Mouse (Mus musculus): ENCODE measurements at regions not wholly inside any gene's neighbourhood (a gene's known extent, or its start where the extent isn't known, plus 50 kb on each side); places are given as distances from the start of the nearest gene placed in this dataset.
A peak's percentile ranks its signal among the peaks of the same experiment; 100 is the strongest.

GRCm38 (mm10) chr17:47317651-47318050 is 51.0 kb upstream of the Mrps10 start:
- DNase-seq (ENCODE audit: low read depth), result no peak

DNA sequence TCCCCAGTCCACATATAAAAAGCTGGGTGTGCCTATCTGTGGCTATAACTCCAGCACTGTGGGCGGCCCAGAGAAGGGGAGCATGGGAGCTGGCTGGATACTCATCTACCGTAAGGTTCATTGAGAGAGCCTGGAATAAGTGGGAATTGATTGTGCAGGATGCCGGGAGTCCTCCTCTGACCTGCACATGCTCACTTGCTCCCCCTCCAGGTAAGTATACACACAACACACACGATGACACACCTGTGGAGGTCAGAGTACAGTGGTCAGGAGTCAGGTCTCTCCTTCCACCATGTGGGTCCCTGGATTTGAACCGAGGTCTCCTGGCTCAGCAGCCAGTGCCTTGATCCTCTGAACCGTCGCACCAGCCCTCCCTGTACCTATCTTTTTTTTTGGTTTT is 55.5 kb upstream of the Mrps10 start:
- peak; percentile 16 for DNase-seq (ENCODE audit: low read depth)

DNA sequence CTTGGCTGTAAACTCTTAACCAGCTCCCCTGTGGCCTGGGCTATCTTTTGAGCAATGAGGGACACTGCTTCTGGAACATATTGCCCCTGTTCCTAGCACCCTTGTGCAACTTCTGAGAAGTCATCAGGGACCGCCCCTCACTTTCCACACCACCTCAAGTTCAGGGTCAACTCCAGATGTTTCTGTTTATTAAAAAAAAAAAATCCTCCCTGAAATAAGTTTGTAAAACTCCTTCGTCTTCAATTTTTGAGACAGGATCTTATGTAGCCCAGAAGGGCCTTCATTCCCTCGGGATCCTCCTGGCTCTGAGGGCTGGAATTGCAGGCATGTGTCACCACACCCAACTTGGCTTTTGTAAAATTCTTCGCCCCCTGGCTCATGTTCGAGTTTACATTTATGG is 57.4 kb upstream of the Mrps10 start:
- no peak for DNase-seq (ENCODE audit: low read depth)

GRCm38 (mm10) chr17:47306027-47306761 is 62.5 kb upstream of the Mrps10 start:
- no peak for DNase-seq (ENCODE audit: low read depth)

- no peak for DNase-seq (ENCODE audit: low read depth)
Observed at GRCm38 (mm10) chr17:47304463-47305199, 64.1 kb upstream of the Mrps10 start.

DNA sequence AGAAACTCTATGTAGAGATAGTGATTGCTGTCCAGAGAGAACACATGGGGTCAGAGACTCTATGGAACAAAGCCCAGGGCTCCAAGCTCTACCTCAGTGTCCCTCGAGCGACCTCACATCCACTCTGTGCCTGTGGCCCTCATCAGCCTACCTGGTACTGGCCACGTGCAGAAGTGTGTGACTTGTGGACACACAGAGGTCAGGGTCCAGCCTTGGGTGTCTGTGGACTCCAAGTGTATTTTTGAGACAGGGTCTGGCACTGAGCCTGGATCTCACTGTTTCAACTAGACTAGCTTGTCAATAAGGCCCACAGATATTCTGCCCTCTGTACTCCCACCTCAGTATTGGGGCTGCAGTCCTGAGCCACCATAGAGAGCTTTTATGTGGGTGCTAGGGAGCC is 65.1 kb upstream of the Mrps10 start:
- no peak for DNase-seq (ENCODE audit: low read depth)

DNA sequence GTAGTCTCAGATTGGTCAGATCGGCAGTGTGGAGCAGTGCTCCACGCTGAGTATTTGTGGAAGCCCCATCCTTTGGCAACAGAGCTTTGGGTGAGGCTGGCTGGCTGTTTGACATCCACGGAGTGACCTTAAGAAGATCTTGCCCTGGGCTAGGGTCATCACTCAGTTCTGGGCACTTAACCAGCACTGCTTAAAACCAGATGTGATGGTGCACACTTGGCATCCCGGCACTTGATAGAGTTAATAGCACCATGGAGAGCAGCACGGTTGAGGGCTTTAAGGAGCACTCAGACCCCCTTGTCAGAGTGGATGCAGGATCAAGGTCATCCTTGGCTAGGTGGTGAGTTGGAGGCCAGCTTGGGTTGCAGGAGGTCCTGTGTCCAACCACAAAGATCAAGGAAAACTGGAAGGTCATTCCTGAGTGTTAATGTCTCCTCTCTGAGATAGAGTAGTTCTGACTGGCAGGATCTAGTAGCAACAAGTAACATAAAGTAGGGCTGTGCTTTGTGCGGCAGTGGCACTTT is 70.2 kb upstream of the Mrps10 start:
- DNase-seq (ENCODE audit: low read depth), result no peak

GRCm38 (mm10) chr17:47297965-47298364 is 70.7 kb upstream of the Mrps10 start:
- no peak for DNase-seq (ENCODE audit: low read depth)

DNA sequence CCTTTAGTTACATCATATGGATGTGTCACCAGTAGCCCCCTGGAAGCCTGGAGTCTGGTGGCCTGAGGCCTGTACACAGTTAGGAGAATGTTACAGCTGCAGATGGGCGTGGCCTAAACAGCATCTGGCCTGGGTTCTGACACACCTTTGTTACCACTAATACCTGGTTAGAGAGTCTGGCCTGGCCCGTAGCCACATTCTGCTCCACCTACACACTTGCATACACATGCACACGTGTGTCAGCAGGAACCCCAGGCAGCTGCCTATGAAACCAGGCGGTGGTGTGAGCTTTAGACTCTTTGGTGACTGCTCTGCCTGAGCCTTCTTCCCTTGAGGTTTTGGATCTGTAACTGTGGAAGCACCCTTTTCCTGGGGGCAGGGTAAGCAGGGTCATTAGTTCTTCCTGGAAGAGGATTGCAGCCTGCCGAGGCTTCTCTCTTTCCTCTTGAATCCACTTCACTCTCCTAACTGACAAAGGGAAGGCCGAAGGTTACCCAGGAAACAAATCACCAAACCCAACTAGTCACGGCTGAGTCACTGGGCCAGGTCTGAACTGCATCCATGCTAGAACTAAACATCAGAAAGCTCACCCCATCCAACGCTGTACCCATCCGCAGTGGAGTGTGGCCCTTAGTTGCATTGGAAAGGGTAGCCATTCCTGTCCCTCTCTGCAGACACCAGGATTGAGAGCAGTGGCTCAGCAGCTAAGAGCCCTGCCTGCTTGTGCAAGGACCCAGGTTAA is 71.8 kb upstream of the Mrps10 start:
- no peak for DNase-seq (ENCODE audit: low read depth)

DNA sequence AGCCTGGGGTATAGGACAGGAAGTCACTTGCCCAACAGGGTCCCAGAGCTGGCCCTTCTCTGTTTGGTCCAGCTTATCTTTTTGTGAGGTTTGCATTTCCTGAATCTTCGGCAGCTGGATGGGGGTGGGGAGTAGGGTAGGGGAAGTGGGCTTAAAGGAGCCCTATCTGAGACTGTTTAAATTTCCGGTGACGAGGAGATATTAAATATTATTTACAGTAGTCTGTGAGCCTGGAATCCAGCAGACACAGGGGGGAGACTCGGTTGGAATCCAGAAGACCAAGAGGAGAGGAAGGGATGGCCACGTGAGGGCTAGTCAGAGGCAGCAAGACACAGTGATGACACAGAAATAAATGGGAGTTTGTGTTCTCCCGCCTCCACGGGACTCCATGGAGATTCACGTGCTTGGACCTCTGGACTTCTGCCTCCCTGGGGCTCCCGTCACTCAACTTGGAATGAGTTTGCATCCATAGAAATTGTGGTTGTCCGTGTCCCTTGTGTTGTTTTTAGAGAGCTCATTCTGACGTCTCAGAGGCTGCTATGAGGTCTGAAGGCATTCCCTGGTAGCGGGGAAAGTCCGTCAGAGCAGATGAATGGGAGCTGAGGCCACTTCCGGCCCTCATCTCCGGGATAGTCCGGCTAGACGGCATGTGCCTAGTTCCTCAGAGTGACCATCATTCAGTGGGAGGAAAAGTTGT is 73.2 kb upstream of the Mrps10 start:
- DNase-seq (ENCODE audit: low read depth), result no peak

DNA sequence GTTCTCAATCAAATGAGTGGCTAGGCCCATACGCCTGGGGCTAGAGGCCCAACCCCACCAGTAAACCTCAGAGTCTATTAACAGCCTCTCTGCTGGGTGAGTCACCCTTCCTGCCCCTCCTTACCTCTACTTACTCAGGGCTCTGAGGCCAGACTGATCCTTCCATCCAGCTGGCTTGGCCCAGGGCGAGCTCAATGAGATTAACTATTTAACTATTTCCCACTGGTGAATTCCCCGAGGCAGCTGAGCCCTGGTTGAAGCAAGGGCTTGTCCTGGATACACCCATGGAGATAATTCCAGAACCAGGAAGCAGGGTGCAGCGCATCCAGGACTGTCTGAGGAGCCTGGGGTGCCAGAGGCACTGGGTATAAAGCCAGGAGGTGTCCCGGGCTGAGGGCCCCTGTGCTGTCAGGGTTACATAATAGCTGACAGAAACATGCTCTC is 74.6 kb upstream of the Mrps10 start:
- peak; percentile 43 for DNase-seq (ENCODE audit: low read depth)

- peak; percentile 70 for DNase-seq (ENCODE audit: low read depth)
Observed at GRCm38 (mm10) chr17:47293178-47293577, 75.5 kb upstream of the Mrps10 start.

GRCm38 (mm10) chr17:47291558-47291957 is 77.1 kb upstream of the Mrps10 start:
- DNase-seq (ENCODE audit: low read depth), result no peak

DNA sequence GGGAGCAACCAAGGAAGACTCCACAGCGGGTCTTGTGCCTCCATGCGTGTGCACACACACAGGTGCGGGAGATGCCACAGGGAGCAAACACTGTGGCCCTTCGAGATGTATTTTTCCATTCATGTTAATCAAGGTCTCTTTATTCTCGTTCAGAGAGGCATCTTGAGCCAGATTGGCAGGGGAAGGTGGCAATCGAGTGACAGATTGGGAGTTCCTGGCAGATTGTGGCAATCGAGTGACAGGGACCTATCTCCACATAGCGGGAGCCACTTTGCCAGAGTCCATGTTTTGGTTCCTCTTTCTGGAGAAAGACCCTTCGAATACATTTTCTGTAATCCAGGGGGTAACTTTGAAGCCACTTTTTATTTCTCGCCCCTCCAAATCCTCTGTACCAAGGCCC is 83.1 kb upstream of the Mrps10 start:
- no peak for DNase-seq (ENCODE audit: low read depth)

DNA sequence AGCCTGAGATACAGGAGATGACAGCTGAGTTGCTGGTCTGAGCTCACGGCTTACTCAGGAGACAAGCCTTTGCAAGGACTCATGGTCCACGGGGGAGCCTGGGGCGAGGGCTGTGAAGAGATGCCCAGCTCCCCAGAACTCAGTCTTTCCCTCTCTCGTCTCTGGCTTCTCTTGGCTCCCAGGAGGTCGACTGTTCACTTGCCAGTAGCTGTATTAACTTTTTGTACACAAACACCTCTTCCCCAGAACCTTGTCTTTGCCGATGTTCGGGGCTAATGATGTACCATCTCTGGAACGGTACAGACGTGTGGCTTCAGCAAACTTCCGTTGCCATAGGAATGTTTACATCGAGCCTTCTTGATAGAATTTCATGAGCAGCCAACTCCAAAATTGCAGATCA is 84.5 kb upstream of the Mrps10 start:
- no peak for DNase-seq (ENCODE audit: low read depth)

GRCm38 (mm10) chr17:47283158-47283557 is 85.5 kb upstream of the Mrps10 start:
- DNase-seq (ENCODE audit: low read depth), result no peak

DNA sequence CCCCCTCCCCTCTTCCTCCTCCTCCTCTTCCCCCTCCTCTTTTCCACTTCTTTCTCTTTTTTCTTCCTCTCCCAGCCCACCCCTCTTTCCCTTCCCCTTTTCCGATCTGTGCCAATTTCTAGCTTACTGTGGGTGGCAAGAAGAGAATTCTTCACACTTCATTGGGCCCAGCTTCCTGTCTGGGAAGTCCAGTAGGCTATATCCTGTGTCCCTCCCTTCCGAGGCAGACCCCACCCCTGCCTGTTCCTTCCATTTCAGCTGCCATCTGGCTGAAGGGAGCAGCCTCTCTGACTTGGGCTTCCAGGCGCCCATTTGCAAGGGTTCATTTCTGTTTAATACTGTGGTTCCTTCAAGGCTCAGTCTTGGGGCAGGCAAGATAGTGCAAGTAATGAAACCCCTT is 86.2 kb upstream of the Mrps10 start:
- DNase-seq (ENCODE audit: low read depth), result no peak

DNA sequence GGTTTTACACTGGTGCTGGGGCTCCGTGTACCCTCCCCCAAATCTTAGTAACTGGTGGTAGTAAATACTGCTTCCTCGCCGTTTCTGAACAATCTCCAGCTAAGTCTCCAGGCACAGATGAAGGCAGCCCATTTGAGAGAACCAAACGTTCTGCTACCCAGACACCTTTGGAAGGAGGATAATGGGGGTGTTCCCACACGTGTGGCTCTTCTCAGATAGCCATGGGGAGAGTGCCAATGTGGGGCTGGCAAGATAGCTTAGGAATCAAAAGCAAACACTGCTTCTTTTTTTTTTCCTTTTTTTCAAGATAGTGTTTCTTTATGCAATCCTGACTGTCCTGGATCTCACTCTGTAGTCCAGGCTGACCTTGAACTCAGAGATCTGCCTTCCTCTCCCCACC is 90.8 kb upstream of the Mrps10 start:
- DNase-seq (ENCODE audit: low read depth), result no peak

DNA sequence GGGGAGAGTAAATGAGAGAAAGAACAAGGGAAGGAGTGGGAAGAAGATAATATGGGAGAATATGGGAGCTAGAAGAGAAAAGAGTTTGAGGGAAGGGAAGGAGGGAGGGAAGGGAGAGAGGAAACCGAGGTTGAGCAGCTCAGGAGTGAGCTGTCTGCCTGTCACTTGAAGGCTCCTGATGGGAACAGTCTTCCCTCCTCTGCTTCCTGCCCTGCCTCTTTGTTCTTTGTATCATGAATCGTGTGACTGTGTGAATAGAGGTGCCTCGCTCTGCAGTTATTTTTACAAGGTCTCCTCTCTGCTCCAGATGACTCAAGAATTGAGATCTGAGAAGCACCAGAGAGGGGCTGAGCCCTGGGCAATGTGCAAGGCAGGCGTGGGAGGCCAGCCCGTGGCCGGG is 92.0 kb upstream of the Mrps10 start:
- no peak for DNase-seq (ENCODE audit: low read depth)

DNA sequence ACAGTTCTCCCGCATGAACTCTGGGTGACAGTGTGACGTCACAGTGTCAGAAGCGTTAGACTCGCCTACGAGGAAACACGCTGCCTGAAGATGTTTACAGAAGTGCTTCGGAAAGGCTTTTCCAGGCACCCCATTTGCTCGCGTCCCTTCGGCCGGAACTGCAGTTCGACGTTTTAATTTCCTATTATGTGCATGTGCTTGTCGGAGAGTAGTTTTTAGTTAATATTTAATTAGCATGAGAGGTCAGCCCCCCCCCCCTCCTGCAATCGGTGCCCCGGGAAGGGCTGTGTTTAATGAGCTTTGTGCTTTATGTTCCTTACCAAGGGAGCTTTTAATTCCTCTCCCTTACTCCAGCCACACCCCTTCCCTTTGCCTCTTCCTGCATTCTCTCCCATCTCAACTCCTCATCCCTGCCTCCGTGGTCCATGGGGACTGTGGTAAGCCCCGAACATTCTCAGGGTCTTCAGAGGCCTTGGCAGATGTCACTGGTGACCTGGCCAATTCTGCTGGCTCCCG is 92.8 kb upstream of the Mrps10 start:
- DNase-seq (ENCODE audit: low read depth), result no peak

- DNase-seq (ENCODE audit: low read depth), result no peak
Observed at GRCm38 (mm10) chr17:47273309-47273708, 95.4 kb upstream of the Mrps10 start.

All from induced T-regulatory cell, adult 2 months (primary cell).